Mouse (Mus musculus) urinary bladder, postnatal 10 days (tissue): ENCODE measurements around the gene Stxbp5.

Experiments used
- DNase-seq: peaks from one replicate; pipeline ENCODE4 v3.0.0; 2022; ENCODE audit warnings: low spot score

The Stxbp5 gene

DNA sequence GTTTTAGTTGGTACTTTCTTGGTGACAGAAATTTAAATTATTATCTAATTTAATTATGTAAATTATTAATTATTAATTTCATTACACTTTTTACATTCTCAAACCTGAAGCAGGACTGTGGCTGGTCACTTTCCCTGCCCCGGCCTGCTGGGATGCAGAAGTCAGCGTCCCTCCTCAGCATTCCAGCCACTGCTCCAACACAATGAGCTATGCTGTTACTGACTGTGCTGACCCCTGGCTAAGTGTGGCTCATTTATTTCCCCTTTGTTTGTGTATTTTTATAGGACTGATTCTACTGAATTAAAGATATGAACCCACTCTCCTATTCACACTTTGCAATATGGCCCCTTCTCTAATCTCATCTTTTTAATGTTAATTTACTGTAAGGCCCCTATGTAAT is 43.0 kb downstream of the Stxbp5 start:
- DNase-seq: no peak

DNA sequence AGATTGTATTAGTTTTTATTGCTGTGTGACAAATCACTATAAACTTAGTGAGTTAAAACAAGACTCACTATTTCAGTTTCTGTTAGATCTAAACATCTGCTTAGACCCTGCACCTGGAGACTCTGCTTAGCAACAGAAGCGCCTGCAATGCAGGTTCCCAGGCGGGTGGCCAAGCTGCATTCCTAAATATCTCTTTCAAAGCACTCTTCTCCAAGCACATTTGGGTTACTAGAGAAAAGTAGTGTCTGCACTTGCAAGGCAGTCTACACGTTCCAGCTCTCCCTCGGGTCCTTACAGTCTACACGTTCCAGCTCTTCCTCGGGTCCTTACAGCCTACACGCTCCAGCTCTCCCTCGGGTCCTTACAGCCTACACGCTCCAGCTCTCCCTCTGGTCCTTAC is 44.1 kb downstream of the Stxbp5 start:
- no peak for DNase-seq

DNA sequence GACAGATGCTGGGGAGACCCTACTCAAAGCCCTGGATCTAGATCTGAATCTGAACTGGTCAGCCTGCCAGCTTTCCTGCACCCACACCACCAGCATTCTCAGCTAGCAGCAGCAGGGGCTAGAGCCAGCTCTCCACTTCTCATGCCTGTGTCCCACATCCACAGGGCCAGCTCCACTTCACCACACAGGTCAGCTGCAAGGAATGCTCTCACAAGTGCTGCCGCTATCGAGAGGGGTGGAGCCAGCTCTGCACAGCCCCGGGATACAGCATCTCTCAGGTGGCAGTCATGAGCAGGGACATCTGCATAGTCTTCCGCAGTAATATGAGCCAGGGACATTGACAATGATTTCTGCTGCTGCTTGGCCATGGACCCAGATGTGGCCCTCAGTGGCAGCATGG is 54.5 kb downstream of the Stxbp5 start:
- no peak for DNase-seq

DNA sequence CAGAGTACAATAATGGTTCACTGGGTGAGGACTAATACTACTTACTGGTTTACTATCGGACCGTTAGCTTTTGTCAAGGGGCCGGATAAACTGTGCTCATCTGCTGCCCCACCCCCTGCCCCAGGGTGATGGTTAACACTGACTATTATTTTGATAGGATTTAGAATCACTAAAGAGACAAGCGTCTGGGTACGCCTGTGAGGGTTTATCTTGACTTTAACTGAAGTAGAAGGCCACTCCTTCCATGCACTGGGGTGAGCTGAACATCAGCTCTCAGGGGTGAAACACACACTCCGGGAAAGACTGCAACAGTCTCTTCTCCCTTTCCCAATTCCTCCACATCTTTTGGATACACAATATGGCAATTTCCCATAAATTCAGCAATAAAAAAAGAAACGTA is 61.5 kb downstream of the Stxbp5 start:
- DNase-seq: no peak

DNA sequence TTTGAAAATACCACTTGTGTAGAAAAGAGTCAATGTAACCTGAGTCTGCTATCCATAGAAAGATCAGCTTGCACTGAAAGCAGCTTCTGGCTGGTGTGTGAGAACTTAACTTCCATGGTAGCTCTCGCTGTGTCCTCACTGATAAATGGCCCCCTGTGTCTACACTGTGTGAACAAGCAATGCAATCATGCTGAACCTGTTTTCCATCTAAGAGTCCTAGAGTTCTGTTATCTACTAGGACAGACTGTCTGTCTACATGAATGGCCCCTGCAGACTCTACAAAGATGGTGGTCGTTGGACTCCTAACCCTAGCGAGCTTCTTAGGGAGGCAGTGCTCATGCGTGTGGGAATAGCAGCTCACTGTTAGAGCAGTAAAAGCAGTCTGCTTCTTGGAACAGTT is 65.9 kb downstream of the Stxbp5 start:
- no peak for DNase-seq

DNA sequence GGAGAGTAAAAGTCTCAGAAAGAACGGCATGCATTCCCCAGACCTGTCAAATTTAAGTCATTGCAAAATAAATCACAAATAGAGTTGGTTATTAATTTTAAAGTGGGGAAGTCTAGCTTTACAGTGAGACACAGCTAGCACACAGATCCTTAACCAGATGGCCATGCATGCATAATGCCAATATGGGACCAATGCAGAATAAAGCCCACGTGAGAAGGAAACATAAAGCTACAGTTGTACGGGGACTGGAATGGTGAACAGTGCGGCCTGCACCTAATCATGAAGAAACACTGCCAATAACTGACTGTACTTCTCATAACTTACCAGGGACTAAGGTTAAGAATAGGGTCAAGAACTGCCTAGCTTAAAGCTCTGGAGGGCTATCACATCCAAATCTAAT is 67.9 kb downstream of the Stxbp5 start:
- DNase-seq: no peak

DNA sequence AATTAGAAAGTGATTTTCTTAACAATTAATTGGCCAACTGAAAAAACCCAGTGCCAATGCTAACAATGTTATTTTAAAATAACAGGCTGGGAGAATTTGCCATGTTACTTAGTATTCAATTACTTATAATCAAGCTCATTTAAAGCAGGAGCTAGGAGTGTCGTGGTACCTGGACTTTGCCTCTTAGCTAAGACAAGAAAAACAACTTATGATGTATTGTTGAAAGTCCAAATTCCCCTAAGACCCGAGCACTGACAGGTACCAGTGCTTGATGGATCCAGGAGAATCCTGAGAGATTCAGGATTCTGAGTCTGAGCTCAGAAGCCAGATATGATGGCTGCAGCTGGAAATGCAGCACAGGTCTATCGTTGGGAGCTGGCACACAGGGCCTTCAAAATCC is 71.1 kb downstream of the Stxbp5 start:
- DNase-seq: no peak

DNA sequence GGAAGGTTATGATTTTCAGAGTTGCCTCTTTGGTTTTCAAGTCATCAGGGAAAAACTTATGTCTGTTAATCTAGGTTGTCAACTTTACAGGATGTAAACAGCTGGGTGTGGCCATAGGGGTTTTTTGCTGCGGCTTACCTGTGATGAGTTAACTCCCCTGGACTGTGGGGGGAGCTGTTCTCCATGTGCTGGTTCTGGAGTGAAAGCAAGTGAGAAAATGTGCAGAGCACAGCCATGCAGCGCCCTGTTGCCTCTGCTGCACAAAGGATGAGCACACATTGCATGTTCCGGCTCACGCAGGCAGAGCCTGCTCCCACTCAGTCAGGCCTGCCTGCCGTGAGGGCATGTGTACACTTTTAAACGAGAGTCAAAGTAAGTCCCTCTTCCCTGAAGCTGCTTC is 79.6 kb downstream of the Stxbp5 start:
- DNase-seq: no peak

DNA sequence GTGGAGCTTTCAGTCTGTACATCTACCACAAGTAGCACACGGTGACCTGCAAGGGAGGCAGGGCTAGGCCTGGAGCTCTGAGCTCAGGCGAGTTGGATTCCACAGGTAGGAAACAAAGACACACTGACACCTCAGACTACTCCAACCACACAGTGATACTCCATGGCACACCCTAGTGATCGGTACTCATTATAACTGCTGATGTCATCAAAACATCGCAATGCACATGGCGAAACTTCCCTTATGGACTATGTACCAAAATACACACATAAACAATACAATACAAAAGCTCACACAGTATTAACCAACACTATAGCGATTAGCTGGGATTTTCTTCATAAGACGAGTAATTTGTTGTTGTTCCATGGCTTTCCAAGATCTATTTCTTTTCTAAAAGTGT is 82.3 kb downstream of the Stxbp5 start:
- DNase-seq: no peak

DNA sequence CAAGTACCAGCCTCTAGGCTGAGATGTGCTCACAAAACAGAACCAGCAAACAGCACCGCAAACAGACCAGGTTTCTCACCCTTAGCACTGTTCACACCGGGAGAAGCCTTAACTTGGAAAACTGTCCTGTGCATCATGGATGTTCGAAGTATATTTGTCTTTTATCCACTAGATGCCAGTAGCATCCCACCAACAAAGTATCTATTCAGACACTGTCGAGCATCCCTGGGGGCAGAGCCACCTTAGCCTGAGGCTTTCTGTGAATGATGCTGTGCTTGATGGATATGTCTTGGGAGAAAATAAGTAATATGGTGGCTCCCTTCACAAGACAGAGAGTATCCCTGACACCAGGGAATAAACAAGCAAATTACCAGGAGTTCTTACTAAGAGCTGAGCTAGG is 87.0 kb downstream of the Stxbp5 start:
- no peak for DNase-seq

DNA sequence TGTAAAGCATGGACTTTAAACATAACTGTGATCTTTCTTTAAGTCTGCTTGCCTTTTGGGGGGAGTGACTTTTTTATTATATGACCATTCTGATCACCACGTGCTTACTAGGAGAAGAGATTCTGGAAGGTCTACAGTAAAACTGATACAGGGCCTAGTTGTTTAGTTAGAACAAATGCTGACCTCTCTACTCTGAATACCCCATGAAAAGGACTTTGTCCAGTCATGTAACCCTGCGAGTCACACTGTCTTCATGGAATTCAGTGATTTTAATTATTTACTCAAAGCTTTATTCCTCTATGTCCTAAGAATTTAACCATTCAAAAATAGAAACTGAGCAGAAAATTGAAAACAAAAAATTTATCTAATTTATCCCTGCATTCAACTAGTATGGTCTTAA is 93.3 kb downstream of the Stxbp5 start:
- no peak for DNase-seq

DNA sequence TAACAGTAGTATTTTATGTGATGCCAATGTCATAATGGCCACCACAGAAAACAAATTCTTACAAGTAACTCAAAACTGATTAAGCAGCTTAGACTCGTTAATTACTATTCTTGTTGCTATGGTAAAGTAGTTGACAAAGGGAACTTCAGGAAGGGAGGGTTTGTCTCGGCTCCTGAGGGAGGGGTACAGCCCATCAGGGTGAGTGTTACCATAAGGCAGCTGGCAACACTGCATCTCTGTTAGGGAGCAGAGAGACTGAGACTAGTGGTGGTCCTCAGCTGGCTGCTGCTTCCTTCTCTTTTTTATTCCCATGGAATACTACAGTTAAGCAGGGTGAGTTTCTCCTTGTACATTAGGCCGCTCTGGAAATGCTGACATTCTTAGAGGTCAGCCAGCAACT is 95.5 kb downstream of the Stxbp5 start:
- DNase-seq: no peak

DNA sequence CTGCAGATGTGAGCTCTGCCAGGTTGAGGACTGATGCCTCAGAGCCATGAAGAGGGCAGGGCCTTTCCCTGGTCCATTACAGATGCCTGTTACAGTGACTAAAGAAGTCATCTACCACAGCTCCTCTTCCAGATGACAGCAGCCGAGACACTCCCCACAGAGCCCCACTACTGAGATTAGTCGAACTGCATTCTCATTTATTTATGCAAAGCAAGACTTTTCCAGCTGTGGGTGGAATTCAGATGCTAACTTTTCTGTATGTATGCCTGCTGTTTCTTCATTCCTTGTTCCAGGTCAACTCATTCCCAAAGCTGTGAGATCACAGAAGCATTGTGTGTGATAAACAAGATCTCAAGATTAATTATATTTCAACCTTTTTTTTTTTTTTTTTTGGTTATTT is 97.8 kb downstream of the Stxbp5 start:
- no peak for DNase-seq

DNA sequence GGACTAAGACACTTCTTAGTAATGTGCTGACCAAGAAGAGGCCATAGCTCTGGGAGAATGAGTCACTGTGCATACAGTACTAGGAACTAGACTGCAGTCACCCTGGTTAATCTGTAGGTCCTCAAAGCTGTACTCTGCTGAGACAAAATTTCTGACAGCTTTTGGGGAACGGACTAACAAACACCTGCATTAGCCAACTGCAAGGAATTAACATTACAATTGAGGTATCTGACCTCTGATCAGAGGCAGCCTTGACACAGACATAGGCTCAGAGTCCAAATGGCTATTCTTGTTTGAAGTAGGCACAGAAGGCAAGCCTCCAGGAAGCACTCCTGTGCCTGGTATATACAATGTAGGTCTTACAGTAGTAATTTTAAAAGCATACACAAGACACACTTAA is 99.3 kb downstream of the Stxbp5 start:
- no peak for DNase-seq

DNA sequence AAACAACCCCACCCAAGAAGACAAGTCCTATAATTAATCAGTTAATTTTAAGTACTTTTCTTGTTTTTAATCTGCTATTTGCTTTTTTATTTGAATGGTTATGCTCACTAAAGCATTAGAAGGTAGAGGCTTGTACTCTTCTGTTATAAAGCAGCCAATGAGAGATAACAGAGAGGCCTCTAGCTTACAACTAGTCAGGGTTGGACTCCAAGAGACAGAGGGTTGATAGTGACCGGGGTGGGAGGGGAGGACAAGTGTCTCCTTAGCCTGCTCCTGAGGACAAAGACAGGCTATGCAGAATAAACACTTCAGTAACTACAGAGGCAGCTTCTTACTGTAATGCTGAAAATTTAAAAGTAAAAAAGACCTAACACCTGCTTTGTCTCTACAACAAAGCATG is 101.8 kb downstream of the Stxbp5 start:
- DNase-seq: no peak

DNA sequence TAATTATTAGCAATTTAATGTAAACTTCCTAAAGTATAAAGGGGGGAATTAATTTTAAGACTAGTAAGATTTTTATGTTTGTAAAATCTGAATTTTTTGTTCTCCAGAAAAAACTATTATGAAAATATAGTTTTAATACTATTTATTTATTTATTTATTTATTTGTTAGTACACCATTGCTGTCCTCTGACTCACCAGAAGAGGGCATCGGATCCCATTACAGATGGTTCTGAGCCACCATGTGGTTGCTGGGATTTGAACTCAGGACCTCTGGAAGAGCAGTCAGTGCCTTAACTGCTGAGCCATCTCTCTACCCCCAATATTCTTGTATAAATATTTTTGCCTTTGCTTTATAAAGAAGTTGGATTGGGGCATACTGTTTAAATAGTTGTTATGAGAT is 104.5 kb downstream of the Stxbp5 start:
- DNase-seq: no peak

DNA sequence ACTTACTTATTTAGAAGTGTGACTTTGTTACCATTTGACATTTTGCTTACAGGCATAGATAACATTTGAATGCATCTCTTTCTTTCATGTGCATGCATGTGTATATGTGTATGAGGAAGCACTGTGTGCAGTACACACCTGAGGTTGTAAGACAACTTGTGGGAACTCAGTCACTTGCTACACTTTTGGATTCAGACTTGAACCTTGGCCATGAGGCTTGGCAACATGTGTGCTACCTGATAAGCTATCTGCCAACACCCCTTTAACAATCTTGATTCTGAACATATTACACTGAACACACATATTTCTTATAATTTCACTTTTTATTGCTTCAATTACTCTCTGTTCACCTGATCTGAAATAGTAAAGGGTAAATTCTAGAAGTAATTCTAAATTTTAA is 106.5 kb downstream of the Stxbp5 start:
- no peak for DNase-seq

DNA sequence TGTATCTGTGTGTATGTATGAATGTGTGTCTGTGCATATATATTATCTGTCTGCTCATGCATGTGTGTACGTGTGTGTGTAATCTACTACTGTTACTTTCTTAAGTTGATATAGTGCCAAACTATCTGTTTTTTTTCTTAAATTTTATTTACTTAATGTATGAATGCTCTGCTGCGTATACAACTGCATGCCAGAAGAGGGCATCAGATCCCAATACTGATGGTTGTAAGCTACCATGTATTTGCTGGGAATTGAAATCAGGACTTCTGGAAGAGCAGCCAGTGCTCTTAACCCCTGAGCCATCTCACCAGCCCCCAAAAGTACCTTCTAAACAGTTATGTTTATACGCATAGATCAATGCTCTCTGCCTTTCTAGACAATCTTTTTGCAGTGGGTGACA is 109.9 kb downstream of the Stxbp5 start:
- DNase-seq: no peak

DNA sequence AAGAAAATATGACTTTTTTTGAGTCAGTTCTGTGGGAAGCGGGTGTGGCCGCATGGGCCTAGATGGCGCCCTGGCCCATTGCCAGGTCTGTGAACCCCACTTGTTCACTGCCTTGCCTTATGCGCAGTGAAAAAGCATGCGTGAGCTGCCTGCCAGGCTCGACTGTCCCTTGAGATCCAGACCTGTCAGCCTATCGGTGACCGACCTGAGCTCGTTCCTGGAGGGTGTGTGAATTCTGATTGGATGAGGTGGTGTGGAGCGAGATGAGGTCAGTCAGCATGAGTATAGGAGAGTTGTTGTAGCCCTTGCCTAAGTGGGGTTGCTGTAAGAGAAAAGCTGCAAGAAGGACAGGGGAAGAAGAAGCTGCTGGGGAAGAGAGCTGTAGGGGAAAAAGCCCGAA is 114.4 kb downstream of the Stxbp5 start:
- DNase-seq: no peak

DNA sequence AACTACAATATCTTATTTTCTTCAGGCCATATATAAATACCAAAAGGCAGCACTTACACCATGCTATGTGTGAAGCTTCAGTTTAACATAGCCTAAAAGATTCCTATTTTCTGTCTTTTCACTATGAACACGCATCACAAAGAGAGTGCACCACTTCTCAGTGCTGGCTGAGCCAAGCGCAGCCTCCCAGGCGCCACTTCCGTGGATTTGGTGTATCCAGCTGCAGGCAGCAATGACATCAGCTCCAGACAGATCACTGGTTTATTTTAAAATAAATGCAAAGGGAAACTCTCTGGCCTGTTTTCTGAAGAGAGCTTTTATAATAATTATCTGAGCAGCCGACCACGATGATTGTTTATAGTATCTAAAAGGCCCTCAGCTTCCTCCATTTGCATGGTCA is 115.2 kb downstream of the Stxbp5 start:
- no peak for DNase-seq

DNA sequence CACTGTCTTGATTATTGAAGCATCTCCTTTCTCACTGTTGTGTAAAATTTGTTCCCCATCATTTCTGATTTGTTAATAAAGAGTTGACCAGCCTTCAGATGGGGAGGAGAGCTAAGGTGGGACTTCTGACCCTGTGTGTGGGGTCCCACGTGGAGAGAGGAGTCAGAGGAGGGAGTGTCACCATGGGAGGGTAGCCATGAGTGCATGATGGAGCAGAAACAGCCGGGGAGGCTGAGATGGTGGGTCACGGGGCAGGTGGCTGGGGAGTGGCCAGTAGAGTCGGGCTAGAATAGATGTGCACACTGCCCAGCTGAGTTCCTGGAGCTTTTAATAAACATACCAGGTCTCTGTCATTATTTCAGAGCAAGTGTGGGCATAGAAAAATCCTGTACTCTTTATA is 121.0 kb downstream of the Stxbp5 start:
- no peak for DNase-seq

DNA sequence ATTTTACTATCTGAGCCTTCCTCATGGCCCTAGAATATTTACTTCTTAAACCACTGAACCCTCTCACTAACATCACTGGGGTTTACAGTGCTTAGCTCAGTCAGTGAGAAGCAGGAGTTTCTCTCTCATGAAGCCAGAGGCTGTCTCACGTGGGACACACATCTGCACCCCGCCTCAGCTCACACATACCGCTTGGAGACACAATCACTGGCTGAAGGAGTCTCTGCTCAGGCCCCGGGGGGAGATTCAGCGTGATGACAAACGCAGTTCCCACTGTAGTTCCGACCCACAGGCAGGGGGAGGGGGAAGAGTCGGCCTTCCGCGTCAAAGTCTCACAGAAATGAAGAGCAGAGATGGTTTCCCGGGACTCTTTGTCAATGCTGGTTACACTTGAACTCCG is 130.6 kb downstream of the Stxbp5 start:
- no peak for DNase-seq

DNA sequence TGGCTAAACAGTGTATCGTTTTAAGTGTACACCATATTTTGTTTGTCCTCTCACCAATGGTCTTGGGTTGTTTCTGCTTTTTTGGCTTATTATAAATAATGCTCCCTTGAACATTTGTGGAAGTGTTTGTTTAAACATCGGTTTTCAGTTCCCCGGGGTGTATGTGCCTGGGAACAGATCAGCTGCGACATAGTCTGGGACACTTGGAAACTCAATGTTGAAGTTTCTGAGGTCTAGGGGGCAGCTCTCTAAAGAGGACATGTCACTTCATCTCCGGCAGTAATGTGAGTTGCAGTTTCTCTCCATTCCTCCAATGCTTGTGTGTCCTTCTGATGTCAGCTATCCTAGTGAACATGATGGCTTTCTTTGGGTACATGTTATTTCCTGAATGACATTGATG is 137.0 kb downstream of the Stxbp5 start:
- DNase-seq: no peak

DNA sequence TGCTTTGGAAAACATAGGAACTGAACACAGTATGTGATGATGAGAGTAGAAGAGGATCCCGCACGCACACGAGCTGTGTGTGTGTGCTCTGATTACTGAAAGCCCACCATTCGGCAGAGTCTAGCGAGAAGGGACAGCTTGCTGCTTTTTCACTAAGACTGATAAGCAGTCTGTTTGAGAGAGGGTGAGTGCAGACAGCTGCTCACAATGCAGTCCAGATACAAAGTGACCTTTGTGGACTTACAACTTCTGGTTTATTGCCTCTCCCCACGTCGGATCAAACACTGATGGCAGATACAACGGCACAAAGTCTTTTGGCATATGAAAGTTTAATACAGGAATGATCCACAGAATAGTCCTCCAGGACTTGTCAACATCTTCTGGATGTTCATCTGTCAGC is 140.6 kb downstream of the Stxbp5 start:
- DNase-seq: no peak

DNA sequence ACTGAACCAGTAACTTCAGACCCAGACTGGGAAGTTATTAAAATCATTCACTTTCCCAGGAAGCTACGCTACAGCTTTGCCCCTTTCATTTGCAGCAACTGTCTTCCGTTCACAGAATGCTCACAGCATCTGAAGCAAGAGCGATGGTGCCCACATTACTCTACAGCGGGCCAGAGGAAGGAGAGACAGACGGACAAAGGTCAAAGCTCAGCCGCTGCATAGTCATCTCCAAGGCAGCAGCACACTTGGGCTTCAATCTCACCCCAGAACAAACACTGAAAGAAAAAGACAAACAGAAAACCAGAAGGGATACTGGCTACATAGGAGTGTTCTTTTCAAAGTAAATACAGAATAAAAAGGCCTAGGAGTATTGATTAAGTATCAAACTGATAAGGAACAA is 144.3 kb downstream of the Stxbp5 start:
- DNase-seq: no peak
